Mouse (Mus musculus) thymus, postnatal 36 days (tissue): ENCODE data around the gene Olfr800.

Experiments
- DNase-seq, 2 experiments: peaks; one replicate each; pipeline ENCODE4 v3.0.0; 2022; ENCODE audit warnings: mixed read lengths in 2 of 2

The Olfr800 gene

DNA sequence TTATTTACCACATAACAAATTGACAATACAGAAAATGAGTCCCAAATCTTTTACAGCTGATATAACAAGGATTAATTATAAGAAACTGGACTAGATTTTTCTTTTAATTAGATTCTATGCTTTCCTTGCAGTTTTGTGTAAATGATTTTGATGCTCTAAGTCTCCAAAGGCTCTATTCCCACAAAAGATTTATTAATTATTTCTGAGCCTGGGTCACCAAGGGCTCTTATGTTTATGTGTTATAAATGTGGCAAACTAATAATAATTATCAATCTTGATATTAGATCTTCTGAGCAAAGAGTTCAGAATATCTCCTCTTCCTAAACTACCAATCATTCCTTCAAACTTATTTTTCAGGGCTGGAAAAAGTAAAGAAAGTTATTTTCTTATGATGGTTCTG lies at the start of gene Olfr800:
Olfr800 (plus strand) TSS at position 301 of the 400 bp plus-strand sequence.
- no peak for DNase-seq

DNA sequence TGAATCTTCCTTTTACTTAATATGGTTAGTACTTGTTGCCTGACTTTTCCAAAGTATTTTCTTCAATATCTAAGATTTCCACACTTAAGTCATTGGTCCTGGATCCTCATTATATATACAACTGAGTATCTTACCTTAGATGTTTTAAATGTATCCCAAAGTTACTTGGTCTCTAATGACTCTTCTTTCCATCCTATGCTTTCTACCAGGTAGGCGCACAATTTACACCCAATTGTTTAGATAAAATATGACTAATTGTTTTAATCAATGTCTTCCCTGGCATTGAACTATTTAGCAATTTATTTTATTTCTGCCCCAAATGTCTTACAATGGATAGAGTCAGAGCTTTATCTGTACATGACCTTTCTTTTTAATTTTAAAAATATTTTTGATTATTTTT lies 45.0 kb upstream of the Olfr800 start, which contains the start of gene Olfr796:
Olfr796 (minus strand) TSS at position 101 of the 400 bp plus-strand sequence.
- no peak for DNase-seq

- DNase-seq = no peak
Measured at GRCm38 (mm10) chr10:129621724-129622123, 35.8 kb upstream of the Olfr800 start.

DNA sequence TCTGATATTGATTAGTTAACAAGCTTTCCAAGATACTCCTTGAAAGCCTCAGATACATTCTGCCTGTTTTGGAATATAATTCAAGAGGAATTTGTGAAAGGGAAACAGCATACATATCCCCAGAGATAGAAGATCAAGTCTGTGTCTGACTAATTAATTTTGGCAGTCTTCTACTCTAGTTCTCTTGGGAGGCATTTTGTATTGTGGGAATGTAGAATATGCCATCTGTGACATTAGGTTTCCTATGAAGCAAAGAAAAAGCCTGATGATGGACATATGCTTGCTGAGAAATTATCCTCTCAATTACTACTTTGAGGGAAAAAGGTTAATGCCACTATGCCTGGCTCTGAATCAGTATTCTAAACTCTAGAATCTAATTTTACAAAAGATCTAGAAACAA lies 34.2 kb upstream of the Olfr800 start:
- DNase-seq = no peak

- DNase-seq = no peak
Measured at GRCm38 (mm10) chr10:129627834-129628233, 29.7 kb upstream of the Olfr800 start, which contains the start of gene Olfr798. TSS of gene Olfr798 (minus strand) at chr10:129627934.

- DNase-seq = no peak
Measured at GRCm38 (mm10) chr10:129637184-129637583, 20.3 kb upstream of the Olfr800 start, which contains the start of gene Olfr799. TSS of gene Olfr799 (plus strand) at chr10:129637484.

DNA sequence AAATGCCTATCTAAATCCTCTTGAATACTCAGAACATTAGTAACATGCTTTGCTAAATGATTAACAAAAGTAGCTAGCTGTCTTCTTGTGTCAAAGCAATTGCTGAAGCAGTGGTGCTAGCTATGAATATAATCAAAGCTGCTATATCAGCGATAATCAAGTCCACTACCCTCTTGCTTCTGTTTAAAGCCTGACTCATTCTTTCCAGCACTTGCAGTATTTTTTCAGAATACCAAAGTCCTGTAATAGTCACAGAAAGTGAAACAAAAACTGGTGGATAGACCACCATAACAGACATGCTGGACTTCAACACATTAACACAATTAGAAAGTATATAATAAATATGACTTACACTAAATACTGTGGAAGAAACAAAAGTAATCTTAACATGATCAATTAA lies 5.7 kb upstream of the Olfr800 start:
- no peak for DNase-seq

DNA sequence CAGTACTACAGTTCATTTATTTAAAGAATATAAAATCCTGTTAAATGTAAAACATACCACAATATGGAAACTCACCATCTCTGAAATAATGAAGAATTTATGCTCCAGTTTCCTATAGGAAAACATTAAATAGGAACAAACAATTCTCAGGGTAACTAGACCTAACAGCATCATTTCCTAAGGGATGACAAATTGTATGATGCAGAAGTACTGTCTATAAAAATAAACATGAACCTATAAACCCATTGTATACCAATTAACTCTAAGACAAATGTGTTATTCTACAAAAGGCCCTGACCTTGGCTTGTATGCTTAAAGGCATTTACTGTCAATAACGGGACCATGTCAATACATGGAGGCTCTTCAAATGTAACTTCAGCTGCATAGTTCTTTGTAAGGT lies 16.3 kb downstream of the Olfr800 start, which contains the start of gene Olfr801:
Olfr801 (minus strand) TSS at position 101 of the 400 bp plus-strand sequence.
- DNase-seq = no peak

DNA sequence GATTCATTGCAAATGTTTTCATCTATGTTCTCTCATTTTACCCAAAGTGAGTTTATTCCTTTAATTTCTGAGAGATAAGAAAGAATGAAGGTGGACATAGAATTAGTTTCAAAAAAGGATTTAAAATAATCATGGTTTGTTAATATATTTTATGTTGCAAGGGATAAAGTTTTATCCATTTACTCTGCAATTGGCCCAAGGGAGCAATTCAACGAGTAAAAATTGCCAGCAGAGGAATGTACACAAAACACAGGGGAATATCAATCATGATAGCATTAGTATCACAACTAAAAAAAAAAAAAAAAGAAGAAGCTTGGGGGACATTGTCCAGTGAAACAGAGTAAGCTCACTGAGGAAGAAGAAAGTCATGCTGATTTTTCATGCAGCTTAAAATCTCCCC lies 30.6 kb downstream of the Olfr800 start, which contains the start of gene Olfr802:
Olfr802 (minus strand) TSS at position 101 of the 400 bp plus-strand sequence.
- no peak for DNase-seq

DNA sequence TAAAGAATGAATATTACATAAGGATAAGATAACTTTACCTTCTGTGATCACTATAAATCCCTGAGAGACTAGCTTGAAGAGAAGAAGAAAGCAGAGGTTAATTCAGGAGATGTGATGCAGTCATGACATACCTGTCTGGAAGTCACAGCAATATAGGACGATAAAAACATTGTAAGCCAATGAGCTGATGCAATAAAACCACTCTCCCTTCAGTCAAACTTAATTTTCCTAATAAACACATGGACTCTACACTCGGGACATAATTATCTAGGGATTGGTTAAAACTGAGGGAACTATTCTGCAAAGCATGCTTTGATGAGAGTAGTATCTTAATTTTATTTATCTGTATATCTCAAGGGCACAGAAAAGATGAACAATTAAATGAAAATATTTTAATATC lies 36.7 kb downstream of the Olfr800 start, which contains the start of gene Olfr803:
Olfr803 (minus strand) TSS at position 101 of the 400 bp plus-strand sequence.
- DNase-seq = no peak

GRCm38 (mm10) chr10:129702910-129703309 lies 45.4 kb downstream of the Olfr800 start, which contains the start of gene Olfr804:
TSS of gene Olfr804 (plus strand) at chr10:129703210.
- DNase-seq = no peak
